Mouse (Mus musculus): ENCODE results near the gene Zdhhc19.

DNA sequence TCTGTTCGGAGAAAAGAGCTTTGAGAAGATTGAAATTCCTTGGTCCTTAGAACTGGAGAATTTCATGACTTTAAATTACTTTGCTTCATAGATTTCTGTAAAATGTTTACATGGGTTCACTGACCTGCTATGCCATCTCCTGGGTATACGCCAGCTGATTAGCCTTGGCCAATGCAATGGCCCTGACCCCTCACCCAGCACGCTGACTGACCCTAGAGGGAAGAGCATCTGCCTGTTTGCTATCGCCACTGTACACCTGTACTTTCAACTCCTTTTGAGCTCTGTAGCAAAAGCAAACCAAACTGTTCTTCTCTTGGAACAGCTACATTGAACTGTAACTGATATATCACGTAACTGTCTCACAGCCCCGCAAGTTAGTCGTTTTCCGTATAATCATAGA lies 43.0 kb upstream of the Zdhhc19 start:
- TF ChIP-seq POLR2A (IDR thresholded peaks at IDR 0.05; ENCODE audit: low read depth, low read length) (no peak), CTCF (IDR thresholded peaks at IDR 0.05; ENCODE audit: extremely low read depth, insufficient read length, insufficient replicate concordance, low read depth, low read length) (no peak)

Data from small intestine, adult 2 months (tissue).